Mouse (Mus musculus) midbrain, embryonic 11.5 days (tissue): ENCODE results near the gene Ppp2r1b. TPM values are rescaled to one million over a fixed set of nuclear protein-coding genes. Genes with fewer than 3 reads are reported as not detected.

Experiments
- ATAC-seq: fragments of 200-750 bp; cut with Nextera tagmentation; 2 replicates; pipeline ENCODE4 v1.8.0; 2017; ENCODE audit warnings: moderate TSS enrichment, moderate library complexity; ENCODE audit not compliant: low FRiP score
- DNase-seq: peaks from one replicate; pipeline ENCODE4 v3.0.0; 2015; ENCODE audit warnings: low spot score; ENCODE audit errors: missing footprints
- H3K27ac ChIP-seq: fragments of 300-500 bp; sonication (generic); 2 replicates; pipeline ENCODE4 v1.5.1; 2014; ENCODE audit warnings: low read depth, low read length
- H3K27me3 ChIP-seq: fragments of 300-500 bp; sonication (generic); 2 replicates; pipeline ENCODE4 v1.6.1; 2014; ENCODE audit warnings: mild to moderate bottlenecking, low read length, moderate library complexity, mixed read lengths; ENCODE audit not compliant: control insufficient read depth, insufficient read depth
- H3K36me3 ChIP-seq: fragments of 300-500 bp; sonication (generic); 2 replicates; pipeline ENCODE4 v1.6.1; 2014; ENCODE audit warnings: mild to moderate bottlenecking, low read length, moderate library complexity, mixed read lengths; ENCODE audit not compliant: control insufficient read depth, insufficient read depth
- H3K4me1 ChIP-seq: fragments of 300-500 bp; sonication (generic); 2 replicates; pipeline ENCODE4 v1.6.1; 2014; ENCODE audit warnings: low read length; ENCODE audit not compliant: control insufficient read depth, insufficient read depth
- H3K4me2 ChIP-seq: fragments of 300-500 bp; sonication (generic); 2 replicates; pipeline ENCODE4 v1.6.1; 2014; ENCODE audit warnings: mild to moderate bottlenecking, moderate library complexity
- H3K4me3 ChIP-seq: fragments of 300-500 bp; sonication (generic); 2 replicates; pipeline ENCODE4 v1.5.1; 2014; ENCODE audit warnings: low read depth, low read length
- H3K9ac ChIP-seq: fragments of 300-500 bp; sonication (generic); 2 replicates; pipeline ENCODE4 v1.6.1; 2014; ENCODE audit warnings: low read length
- H3K9me3 ChIP-seq: fragments of 300-500 bp; sonication (generic); 2 replicates; pipeline ENCODE4 v1.6.1; 2016; ENCODE audit warnings: low read length; ENCODE audit not compliant: control insufficient read depth
- WGBS: fragments of 180-500 bp; shearing (Covaris S2); extraction: QIAGEN DNeasy Blood & Tissue Kit; methylation state at CpG from one replicate; pipeline ENCODE4 v1.1.7; 2014; 5-methylcytosine and 5-hydroxymethylcytosine counted together
- polyA plus RNA-seq: library from polyadenylated mRNA; unstranded; fragments of >200 nt; fragmentation: Nextera tagmentation; extraction: Ambion mirVana; gene quantifications from 2 replicates; pipeline ENCODE4 v1.2.1, GENCODE M21; 2014

Gene Ppp2r1b
- polyA plus RNA-seq, 1 experiment from 2014 or later = 114 TPM

DNA sequence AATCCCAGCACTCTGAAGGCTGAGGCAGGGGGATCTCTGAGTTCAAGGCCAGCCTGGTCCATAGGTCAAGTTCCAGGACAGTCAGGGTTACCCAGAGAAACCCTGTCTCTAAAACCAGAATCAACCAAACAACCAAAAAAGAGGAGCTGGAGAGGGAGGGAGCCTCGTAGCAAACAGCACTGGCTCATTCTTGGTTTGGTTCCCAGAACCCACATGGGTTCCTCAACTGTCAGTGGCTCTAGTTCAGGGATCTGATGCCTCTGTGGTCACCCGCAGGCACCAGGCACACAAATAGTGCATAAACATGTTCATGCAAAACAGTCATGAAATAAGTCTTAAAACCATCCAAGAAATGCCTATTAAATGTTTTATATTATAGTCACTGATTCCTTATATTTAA lies 23.1 kb downstream of the Ppp2r1b start:
- WGBS = 86% methylated on average over 2 of the region's 2 CpGs
- H3K36me3 ChIP-seq = peaks cover 28% of the 10 kb centered on the region
- H3K9ac ChIP-seq = no peak overlapping the region
- H3K4me1 ChIP-seq = no peaks in the 10 kb centered on the region
- ATAC-seq = no peak
- no peak for DNase-seq
- no peak overlapping the region for H3K4me2 ChIP-seq
- no peaks in the 10 kb centered on the region for H3K9me3 ChIP-seq
- no peak overlapping the region for H3K27ac ChIP-seq
- H3K4me3 ChIP-seq = no peak overlapping the region
- H3K27me3 ChIP-seq = no peaks in the 10 kb centered on the region

DNA sequence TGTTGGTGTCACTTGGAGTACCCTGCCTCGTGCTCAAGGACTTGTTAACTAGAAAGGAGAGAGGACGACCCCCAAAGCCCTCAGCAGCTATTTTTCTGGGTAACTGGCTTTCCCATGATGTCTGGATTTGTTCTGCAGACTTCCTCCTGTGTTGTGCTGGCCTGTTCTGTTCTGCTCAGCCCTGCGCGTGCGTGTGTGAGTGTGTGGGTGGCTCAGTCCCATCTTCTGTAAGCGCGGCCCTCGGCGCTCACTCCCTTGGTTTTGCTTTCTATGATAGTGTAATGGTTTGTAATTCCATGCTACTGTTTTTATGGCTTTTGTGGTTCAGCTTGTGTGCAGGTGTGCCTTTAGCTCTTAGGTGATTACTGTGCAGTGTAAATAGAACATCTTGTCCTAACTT lies 28.1 kb downstream of the Ppp2r1b start:
- Histone ChIP-seq H3K36me3 (peaks cover 13% of the 10 kb centered on the region), H3K4me1 (no peaks in the 10 kb centered on the region), H3K27ac (no peak overlapping the region), H3K9ac (no peak overlapping the region), H3K27me3 (no peaks in the 10 kb centered on the region), H3K4me3 (no peak overlapping the region), H3K9me3 (no peaks in the 10 kb centered on the region), H3K4me2 (no peak overlapping the region)
- DNase-seq = no peak
- WGBS = 93% methylated on average over 9 of the region's 9 CpGs
- no peak for ATAC-seq

DNA sequence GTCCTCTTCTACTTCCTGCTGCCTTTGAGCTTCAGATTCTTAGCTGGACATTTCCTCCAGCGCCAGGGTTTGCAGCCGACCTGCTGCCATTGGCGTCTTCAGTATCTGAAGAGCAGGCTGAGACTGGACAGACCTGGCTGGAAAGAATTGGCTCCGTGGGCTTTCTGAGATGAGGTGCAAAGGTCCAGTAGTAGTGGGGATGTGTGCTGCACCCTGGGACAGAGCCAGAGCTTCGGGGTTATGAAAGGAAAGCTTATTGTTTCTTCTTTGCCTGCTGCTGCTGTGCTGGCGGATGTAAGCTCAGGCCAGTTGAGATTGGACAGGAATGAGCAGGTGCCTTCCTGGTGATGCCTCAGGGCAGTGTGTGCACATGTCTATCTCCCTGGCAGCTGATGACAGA lies 28.9 kb downstream of the Ppp2r1b start:
- Histone ChIP-seq H3K27ac (no peak overlapping the region), H3K9ac (no peak overlapping the region), H3K4me3 (no peak overlapping the region), H3K4me1 (no peaks in the 10 kb centered on the region), H3K9me3 (no peaks in the 10 kb centered on the region), H3K36me3 (peaks cover 12% of the 10 kb centered on the region), H3K4me2 (no peak overlapping the region), H3K27me3 (no peaks in the 10 kb centered on the region)
- ATAC-seq = no peak
- WGBS = 89% methylated on average over 6 of the region's 6 CpGs
- no peak for DNase-seq

DNA sequence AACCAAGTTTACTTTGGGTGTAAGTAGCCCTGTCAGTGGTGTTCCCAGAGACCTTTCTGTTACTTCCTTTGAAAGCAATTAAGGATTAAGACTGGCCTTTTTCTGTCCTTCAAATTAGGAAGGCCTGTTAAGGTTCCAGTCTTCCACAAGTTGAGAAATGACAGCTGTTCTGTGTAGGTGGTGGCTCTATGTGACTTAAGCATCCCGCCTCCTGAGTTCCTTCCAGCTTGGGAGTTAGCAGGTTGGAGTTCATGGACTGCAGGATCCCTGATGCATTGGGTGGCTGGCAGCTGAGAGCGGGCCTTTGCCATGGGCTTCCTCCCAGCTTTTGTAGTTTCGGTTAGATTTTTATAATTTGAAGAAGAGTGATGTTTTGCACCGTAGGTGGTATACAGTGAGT lies 30.4 kb downstream of the Ppp2r1b start:
- no peaks in the 10 kb centered on the region for H3K4me1 ChIP-seq
- H3K27ac ChIP-seq = no peak overlapping the region
- H3K36me3 ChIP-seq = peaks cover 21% of the 10 kb centered on the region
- H3K9me3 ChIP-seq = no peaks in the 10 kb centered on the region
- WGBS = 92% methylated on average over 4 of the region's 4 CpGs
- H3K4me2 ChIP-seq = no peak overlapping the region
- no peak overlapping the region for H3K4me3 ChIP-seq
- no peak overlapping the region for H3K9ac ChIP-seq
- ATAC-seq (no peak), DNase-seq (no peak)
- H3K27me3 ChIP-seq = no peaks in the 10 kb centered on the region

DNA sequence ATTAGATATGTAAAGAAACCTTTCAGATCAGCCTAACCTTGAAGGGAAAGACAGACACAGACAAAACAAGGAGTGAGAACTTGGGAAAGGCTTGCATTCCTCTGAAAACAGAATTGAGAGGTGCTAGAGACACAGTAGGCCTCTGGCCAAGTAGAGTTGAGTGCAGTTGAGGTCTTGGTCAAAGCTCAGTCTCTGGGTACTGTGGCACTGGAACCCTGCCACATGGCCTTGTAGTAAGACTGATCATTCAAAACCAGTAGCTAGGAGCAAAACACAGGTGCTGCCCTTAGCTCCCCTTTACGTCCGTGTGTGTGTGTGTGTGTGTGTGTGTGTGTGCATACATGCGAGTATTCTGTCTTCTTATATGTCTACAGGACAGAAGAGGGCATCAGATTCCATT lies 31.2 kb downstream of the Ppp2r1b start:
- Histone ChIP-seq H3K9me3 (no peaks in the 10 kb centered on the region), H3K4me3 (no peak overlapping the region), H3K36me3 (peaks cover 21% of the 10 kb centered on the region), H3K4me1 (no peaks in the 10 kb centered on the region), H3K27ac (no peak overlapping the region), H3K4me2 (no peak overlapping the region), H3K9ac (no peak overlapping the region), H3K27me3 (no peaks in the 10 kb centered on the region)
- WGBS = 87% methylated on average over 3 of the region's 3 CpGs
- no peak for ATAC-seq
- DNase-seq = no peak

DNA sequence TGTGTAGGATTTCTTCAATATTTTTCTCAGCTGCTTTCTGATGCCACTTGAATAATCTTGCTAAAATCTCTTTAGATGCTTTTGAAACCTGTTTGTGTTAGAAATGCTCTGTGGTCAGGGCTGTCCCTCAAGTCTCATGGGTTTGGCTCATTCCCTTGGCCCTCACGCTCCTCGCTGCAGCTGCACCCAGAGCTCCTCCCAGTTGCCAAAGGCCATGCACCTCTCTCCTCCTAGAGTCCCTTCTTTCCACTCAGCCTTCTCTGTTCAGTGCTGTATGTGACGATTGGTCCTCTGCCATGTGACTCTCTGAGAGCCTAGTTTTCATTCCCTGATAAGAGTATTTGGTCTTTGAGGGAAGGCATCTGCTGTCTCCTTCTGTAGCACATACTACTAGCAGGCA lies 32.3 kb downstream of the Ppp2r1b start:
- WGBS = 94% methylated on average over 3 of the region's 3 CpGs
- Histone ChIP-seq H3K9ac (no peak overlapping the region), H3K27ac (no peak overlapping the region), H3K9me3 (no peaks in the 10 kb centered on the region), H3K27me3 (no peaks in the 10 kb centered on the region), H3K4me2 (no peak overlapping the region), H3K4me1 (no peaks in the 10 kb centered on the region), H3K36me3 (peaks cover 19% of the 10 kb centered on the region), H3K4me3 (no peak overlapping the region)
- ATAC-seq = no peak
- no peak for DNase-seq

DNA sequence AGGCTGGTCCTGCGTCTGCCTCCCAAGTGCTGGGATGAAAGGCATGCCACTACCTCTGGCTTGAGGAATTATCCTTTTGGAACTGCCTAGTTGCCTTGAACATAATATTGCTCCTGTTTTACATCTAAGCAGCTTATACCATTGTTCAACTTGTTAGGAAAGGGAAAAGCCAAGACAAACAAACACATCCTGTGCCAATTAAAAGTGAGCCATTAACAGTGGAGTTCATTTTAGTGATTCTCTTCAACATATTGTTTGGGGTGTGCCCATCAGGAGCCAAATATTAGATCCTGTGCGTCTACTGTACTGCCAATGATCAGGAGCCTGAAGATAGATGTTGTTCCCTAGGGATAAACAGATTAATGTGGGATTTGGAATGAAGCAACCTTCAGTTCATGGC lies 37.1 kb downstream of the Ppp2r1b start:
- DNase-seq (no peak), ATAC-seq (no peak)
- H3K4me2 ChIP-seq = no peak overlapping the region
- no peak overlapping the region for H3K4me3 ChIP-seq
- no peak overlapping the region for H3K9ac ChIP-seq
- H3K4me1 ChIP-seq = no peaks in the 10 kb centered on the region
- 91% methylated on average over 2 of the region's 2 CpGs for WGBS
- H3K9me3 ChIP-seq = no peaks in the 10 kb centered on the region
- no peak overlapping the region for H3K27ac ChIP-seq
- peaks cover 16% of the 10 kb centered on the region for H3K36me3 ChIP-seq
- no peaks in the 10 kb centered on the region for H3K27me3 ChIP-seq

DNA sequence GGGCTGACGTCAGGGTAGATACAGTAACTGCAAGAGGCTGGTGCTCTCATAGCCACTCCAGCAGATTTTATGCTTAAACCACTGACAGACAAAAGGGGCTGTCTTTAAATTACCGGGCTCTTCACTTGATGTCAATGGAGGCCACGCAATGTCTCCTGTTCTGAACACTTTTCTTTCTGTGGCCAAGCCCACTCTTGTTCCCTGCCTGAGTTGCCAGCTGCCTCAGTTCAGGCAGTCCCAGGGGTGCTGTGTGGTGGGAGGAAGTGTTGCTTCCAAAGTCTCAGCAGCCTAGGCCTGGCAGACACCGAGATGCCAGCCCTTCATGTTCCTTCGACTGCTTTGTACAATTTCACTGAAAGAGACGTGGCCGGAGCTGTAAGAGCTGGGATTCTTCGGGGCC lies 39.0 kb downstream of the Ppp2r1b start:
- peaks cover 4% of the 10 kb centered on the region; the same call in 1 of the 2 replicates for H3K4me1 ChIP-seq
- H3K27me3 ChIP-seq = no peaks in the 10 kb centered on the region
- no peak overlapping the region for H3K27ac ChIP-seq
- DNase-seq (no peak), ATAC-seq (no peak)
- 87% methylated on average over 8 of the region's 8 CpGs for WGBS
- H3K36me3 ChIP-seq = peaks cover 16% of the 10 kb centered on the region
- no peak overlapping the region for H3K9ac ChIP-seq
- no peak overlapping the region for H3K4me3 ChIP-seq
- no peaks in the 10 kb centered on the region for H3K9me3 ChIP-seq
- H3K4me2 ChIP-seq = no peak overlapping the region

DNA sequence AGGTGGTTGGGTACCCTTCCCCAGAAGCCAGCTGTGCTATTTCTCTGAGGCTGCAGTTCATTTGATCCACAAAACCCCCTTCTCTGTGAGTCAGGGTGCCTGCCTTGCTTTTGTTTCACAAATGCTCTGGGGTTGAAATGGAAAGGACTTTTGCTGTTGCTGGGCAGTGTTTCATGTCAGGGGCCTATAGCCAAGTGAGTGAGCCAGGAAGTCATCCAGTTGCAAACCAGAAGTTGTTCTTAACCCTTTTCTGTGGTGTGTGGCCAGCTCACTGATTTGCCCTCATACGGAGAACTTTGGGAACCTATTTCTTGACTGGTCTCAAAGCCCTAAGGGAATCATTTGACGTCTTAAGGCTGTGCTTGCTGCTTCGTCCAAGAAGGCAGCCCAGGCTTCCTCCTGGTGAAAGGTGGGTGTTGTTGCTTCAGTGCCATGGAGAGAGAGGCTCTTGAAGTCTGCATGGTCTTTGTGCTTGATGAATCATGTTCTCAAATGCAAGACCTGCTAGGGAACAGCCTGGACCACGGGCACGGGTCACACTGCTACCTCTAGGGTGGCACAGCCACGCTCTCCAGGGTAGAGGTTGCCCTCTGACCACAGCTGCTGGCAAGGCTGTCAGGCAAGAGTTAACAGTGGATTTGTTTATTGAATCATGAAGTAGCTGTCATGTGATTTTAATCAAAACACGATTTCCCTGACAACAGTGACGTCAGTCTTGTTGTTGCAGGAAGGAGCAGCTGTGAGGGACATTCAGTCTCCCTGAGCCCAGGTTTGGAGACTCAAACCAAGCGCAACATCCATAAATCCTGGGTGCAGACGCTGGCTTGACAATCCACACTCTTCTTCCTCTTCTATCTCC lies 39.9 kb downstream of the Ppp2r1b start:
- Histone ChIP-seq H3K27me3 (no peaks in the 10 kb centered on the region), H3K4me3 (no peak overlapping the region), H3K4me2 (no peak overlapping the region), H3K36me3 (peaks cover 10% of the 10 kb centered on the region), H3K4me1 (peaks cover 4% of the 10 kb centered on the region; the same call in 1 of the 2 replicates), H3K27ac (no peak overlapping the region), H3K9me3 (no peaks in the 10 kb centered on the region), H3K9ac (no peak overlapping the region)
- WGBS = 90% methylated on average over 10 of the region's 10 CpGs
- DNase-seq (peak; percentile 89), ATAC-seq (no peak)
